Mouse (Mus musculus): ENCODE results near the gene Smarcc2.
A peak's percentile ranks its signal among the peaks of the same experiment; 100 is the strongest.
"Not testable (repeated sequence)": the region's sequence is repeated elsewhere in the genome, so short reads cannot be mapped to it uniquely, and the experiment has no call there.

Gene Smarcc2

GRCm38 (mm10) chr10:128442718-128443117 lies 16.3 kb upstream of the Smarcc2 start:
- DNase-seq (ENCODE audit: low spot score) = no peak

GRCm38 (mm10) chr10:128444354-128444753 lies 14.7 kb upstream of the Smarcc2 start:
- no peak for DNase-seq (ENCODE audit: low spot score)

GRCm38 (mm10) chr10:128445407-128445806 lies 13.6 kb upstream of the Smarcc2 start:
- DNase-seq (ENCODE audit: low spot score) = no peak

GRCm38 (mm10) chr10:128451014-128451413 lies 8.0 kb upstream of the Smarcc2 start:
- no peak for DNase-seq (ENCODE audit: low spot score)

- no peak for DNase-seq (ENCODE audit: low spot score)
These were observed 4.6 kb upstream of the Smarcc2 start for GRCm38 (mm10) chr10:128454471-128454870.

- peak; percentile 66 for DNase-seq (ENCODE audit: low spot score)
These were observed 3.8 kb upstream of the Smarcc2 start for GRCm38 (mm10) chr10:128455280-128455679.

GRCm38 (mm10) chr10:128457676-128458075 lies 1.4 kb upstream of the Smarcc2 start:
- DNase-seq (ENCODE audit: low spot score) = no peak

GRCm38 (mm10) chr10:128458348-128458718 lies 715 bp upstream of the Smarcc2 start:
- DNase-seq (ENCODE audit: low spot score) = peak; percentile 98

- peak; percentile 31 for DNase-seq (ENCODE audit: low spot score)
These were observed 591 bp downstream of the Smarcc2 start for GRCm38 (mm10) chr10:128459409-128460269.

GRCm38 (mm10) chr10:128460270-128460630 lies 1.2 kb downstream of the Smarcc2 start:
- no peak for DNase-seq (ENCODE audit: low spot score)

- DNase-seq (ENCODE audit: low spot score) = no peak
These were observed 15.3 kb downstream of the Smarcc2 start for GRCm38 (mm10) chr10:128474366-128474765.

GRCm38 (mm10) chr10:128486370-128486769 lies 27.3 kb downstream of the Smarcc2 start:
- DNase-seq (ENCODE audit: low spot score) = no peak

- no peak for DNase-seq (ENCODE audit: low spot score)
These were observed 29.0 kb downstream of the Smarcc2 start for GRCm38 (mm10) chr10:128487861-128488712.

- DNase-seq (ENCODE audit: low spot score) = no peak
These were observed 29.7 kb downstream of the Smarcc2 start for GRCm38 (mm10) chr10:128488776-128489175.

GRCm38 (mm10) chr10:128489380-128489779 lies 30.3 kb downstream of the Smarcc2 start:
- DNase-seq (ENCODE audit: low spot score) = no peak

GRCm38 (mm10) chr10:128489785-128490184 lies 30.7 kb downstream of the Smarcc2 start:
- DNase-seq (ENCODE audit: low spot score) = no peak

- no peak for DNase-seq (ENCODE audit: low spot score)
These were observed 31.2 kb downstream of the Smarcc2 start for GRCm38 (mm10) chr10:128490232-128490631.

- no peak for DNase-seq (ENCODE audit: low spot score)
These were observed 31.9 kb downstream of the Smarcc2 start for GRCm38 (mm10) chr10:128490912-128491311.

GRCm38 (mm10) chr10:128491495-128491894 lies 32.4 kb downstream of the Smarcc2 start:
- no peak for DNase-seq (ENCODE audit: low spot score)

GRCm38 (mm10) chr10:128492051-128492450 lies 33.0 kb downstream of the Smarcc2 start:
- not testable (repeated sequence) for DNase-seq (ENCODE audit: low spot score)

- DNase-seq (ENCODE audit: low spot score) = peak; percentile 63
These were observed 33.7 kb downstream of the Smarcc2 start for GRCm38 (mm10) chr10:128492633-128493311.

- peak; percentile 44 for DNase-seq (ENCODE audit: low spot score)
These were observed 34.3 kb downstream of the Smarcc2 start for GRCm38 (mm10) chr10:128493319-128493694.

Measured in ovary, postnatal 14 days (tissue).